Mouse (Mus musculus) gastrocnemius, postnatal 36 days (tissue): ENCODE measurements around the gene Pex6. TPM values are rescaled to one million over a fixed set of nuclear protein-coding genes. Genes with fewer than 3 reads are reported as not detected.
A peak's percentile ranks its signal among the peaks of the same experiment; 100 is the strongest.

Source experiments
- DNase-seq, 2 experiments: peaks; one replicate each; pipeline ENCODE4 v3.0.0; 2022
- intact Hi-C: fragments of 180-260 bp; cut with DNase I; formaldehyde crosslinking; loops from one replicate; pipeline ENCODE4 v1.15.1; 2025
- total RNA-seq, 2 experiments: library from RNA; stranded (reverse); gene quantifications; 2 replicates each; pipeline ENCODE4 v1.2.3; 2021

Pex6 gene
- total RNA-seq, 2 experiments from 2014 or later, result 12.7 to 15.2 TPM

DNA sequence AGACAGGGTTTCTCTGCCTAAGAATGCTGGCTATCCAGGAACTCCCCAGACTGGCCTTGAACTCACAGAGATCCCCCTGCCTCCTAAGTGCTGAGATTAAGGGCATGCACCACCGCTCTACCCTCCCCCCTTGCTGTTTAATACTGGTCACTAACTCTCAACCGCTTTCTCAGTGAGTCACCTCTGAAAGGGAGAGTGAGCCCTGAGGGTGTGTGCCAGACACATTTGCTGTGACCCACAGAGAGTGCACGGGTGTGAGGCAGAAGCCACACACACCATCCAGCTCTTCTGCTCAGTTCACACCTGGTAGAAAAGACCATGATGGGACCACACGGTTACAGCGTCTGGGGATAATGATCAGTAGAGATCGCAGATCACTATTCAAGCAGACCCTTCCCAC is 12.7 kb upstream of the Pex6 start:
- DNase-seq, result no peak
- intact Hi-C loops, result no loop called here

DNA sequence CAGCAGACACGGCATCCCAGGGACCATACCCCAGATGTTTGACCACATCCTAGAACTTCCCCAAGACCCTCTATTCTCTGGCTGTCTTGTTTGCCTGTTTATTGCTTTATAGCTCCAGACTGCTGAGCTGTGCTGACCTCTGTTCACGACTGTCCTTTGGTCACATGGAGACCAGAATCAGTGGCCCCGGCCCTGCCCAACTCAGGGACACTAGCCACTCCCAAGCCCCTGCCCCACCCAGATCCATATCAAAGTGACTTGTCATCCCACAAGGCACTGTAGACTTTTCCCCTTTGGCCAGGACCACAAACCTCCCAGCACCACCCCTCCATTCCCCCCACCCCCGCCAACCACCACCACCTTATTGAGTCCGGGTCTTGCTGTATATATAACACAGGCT is 12.0 kb upstream of the Pex6 start:
- no peak for DNase-seq
- intact Hi-C loops, result no loop called here

GRCm38 (mm10) chr17:46699912-46700311 is 11.4 kb upstream of the Pex6 start:
- no peak for DNase-seq
- intact Hi-C loops, result no loop called here

DNA sequence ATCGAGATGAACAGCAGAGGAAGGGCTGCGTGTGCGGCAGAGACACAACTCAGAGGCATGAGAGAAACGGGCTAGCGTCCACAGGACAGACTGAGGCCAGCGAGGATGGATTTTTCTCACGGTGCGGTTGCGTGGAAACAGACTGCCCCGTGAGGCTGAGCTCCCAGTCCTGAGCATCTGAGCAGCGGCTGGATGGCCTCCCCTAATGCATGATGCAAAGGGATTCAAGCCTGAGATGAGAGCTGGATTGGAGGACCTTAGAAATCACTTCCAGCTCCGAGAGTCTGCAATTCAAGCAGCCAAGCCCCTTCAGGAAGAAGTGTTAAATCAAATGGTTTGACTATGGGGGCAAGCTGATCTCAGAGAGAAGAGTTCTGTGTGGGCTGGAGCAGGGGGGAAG is 9.8 kb upstream of the Pex6 start:
- DNase-seq, result no peak
- intact Hi-C loops, result no loop called here

DNA sequence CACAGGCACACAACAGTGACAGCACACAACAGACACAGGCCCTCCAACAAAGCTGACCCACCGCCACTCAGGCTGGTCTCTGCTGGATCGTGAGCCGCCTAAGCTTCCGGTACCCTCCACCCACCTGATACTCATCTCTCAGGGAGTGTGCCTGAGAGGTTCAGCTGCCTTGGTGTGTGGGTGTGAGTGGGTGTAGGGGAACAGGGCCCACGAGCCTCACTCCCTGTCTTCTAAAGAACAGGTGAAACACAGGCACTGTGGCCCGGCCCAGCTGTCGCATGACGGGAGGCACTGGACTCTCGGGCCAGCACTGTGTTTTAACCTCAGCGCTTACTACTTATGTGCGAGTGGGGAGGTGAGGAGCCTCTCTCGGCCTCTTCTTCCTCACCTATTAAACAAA is 9.2 kb upstream of the Pex6 start:
- no peak for DNase-seq
- intact Hi-C loops, result loop anchor here (2.0 kb wide), 1 partner anchor 15 kb away; no protein-coding TSS in a partner anchor

GRCm38 (mm10) chr17:46702506-46702905 is 8.8 kb upstream of the Pex6 start:
- DNase-seq, result no peak
- intact Hi-C loops, result loop anchor here (2.0 kb wide), 1 partner anchor 16 kb away; no protein-coding TSS in a partner anchor

- intact Hi-C loops, result loop anchor here (2.0 kb wide), 1 partner anchor 17 kb away; no protein-coding TSS in a partner anchor
- no peak for DNase-seq
These were observed 7.0 kb upstream of the Pex6 start for GRCm38 (mm10) chr17:46703971-46704886.

DNA sequence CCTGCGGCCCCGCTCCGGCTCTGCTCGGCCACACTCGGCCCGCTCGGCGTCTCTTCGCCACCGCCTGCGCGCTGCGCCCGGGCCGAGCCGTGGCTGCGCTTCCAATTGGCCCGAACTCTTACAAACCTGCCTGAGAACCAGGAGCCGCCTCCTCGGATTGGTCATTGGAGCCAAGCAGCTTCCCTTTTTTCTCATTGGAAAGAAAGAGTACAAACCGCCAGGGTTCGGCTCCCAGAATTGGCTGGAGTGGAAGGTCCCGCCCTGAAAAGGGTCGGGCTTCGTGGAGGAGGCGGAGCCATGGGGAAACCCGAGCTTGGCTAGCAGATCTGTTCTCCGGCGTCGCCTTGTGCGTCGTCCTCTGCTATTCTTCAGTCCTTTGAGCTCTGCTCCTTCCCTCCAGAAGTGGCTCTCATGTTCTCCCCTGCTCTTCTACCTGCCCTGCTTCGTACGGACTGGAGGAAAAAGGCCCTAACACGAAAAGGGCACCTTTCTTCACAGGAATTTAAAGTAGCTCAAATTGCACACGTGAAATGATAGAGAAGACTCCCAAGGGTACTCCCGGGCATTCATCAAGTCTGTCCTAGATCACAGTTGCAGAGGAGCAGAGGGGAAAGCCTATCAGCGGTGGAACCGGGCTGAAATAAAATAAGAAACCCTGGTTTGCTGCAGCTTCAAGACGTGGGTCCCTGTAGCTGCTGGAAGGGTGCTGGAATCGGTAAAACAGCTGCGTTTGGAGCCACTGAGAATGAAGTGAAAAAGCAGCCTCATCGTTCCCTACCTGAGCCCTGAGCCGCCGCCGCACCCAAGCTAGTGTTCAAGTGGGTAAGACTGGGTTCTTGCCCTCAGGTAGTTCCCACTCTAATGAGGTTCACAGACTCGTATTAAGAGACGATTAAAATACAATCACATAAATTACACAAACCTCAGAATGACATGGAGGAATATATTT is 6.1 kb upstream of the Pex6 start, which contains the start of gene Ppp2r5d:
Gene Ppp2r5d, minus strand, starts transcription at position 225 of the 949 bp plus-strand sequence.
- DNase-seq, result peak; percentile 96 to 97
- intact Hi-C loops, result no loop called here

DNA sequence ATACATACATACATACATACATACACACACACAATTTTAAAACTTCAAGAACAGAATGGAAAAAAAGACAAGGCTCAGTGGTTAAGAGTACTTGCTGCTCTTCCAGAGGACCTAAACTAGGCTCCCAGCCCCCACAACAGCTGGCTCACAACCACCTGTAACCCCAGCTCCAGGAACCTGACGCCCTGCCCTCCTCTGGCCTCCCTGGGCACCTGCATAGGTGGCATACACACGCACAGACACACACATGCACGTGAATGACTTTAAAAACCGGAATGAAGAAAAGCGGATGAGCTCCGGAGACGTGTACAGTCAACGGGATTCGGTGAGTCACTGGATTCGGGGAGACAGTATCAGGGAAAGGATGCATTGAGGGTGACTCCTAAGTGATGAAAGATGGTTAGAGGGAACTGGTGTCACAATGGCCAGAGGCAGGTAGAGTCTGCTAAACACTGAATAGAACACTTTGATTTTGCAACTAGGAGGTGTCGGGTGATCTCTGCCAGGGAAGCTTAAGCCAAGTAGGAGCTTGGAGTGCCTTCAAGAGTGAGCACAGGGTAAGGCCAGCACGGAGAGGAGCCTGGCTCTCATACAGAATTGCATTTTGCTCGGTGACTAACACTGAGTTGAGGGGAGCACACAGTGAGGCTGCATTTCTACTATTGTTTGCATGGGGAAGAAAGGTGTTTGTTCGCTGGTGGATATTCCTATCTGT is 4.7 kb upstream of the Pex6 start:
- intact Hi-C loops, result no loop called here
- no peak for DNase-seq

GRCm38 (mm10) chr17:46711612-46712271 is 479 bp downstream of the Pex6 start:
- intact Hi-C loops, result loop anchor here (5.0 kb wide), 1 partner anchor 34 kb away; the partner anchor contains the start of gene Mea1
- peak; percentile 35 to 50 for DNase-seq

DNA sequence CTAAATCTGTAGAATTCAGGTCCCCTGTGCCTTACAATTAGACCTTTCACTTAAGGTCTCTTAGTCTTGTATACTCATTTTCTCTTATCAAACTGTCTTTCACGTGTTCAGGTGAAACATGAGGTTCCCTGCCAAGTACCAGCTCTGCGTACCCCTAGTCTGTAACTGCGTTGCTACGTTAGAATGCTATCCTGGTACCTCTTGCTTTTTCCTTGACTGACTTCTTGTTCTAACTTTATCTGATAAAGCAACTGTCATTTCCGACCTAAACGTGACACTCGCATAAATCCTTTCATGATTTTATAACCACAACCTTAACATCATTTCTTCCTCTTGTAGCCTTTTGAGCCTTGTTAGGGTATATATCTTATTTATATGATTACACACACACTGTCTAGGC is 1.2 kb downstream of the Pex6 start:
- DNase-seq, result no peak
- intact Hi-C loops, result loop anchor here (5.0 kb wide), 1 partner anchor 35 kb away; the partner anchor contains the start of gene Mea1

GRCm38 (mm10) chr17:46713849-46714248 is 2.6 kb downstream of the Pex6 start:
- intact Hi-C loops, result loop anchor here (5.0 kb wide), 1 partner anchor 37 kb away; the partner anchor contains the start of gene Mea1
- DNase-seq, result no peak

- intact Hi-C loops, result loop anchor here (5.0 kb wide), 2 partner anchors 38 to 138 kb away; partner anchors contain the start of gene Mea1
- DNase-seq, result no peak
These were observed 3.7 kb downstream of the Pex6 start for GRCm38 (mm10) chr17:46714756-46715481.

- intact Hi-C loops, result loop anchor here (5.0 kb wide), 2 partner anchors 79 to 884 kb away; no protein-coding TSS in a partner anchor
- no peak for DNase-seq
These were observed 9.8 kb downstream of the Pex6 start for GRCm38 (mm10) chr17:46721077-46721476.

GRCm38 (mm10) chr17:46724477-46725084 is 13.3 kb downstream of the Pex6 start:
- no peak for DNase-seq
- intact Hi-C loops, result loop anchor here (5.0 kb wide), 3 partner anchors 82 to 887 kb away; no protein-coding TSS in a partner anchor

DNA sequence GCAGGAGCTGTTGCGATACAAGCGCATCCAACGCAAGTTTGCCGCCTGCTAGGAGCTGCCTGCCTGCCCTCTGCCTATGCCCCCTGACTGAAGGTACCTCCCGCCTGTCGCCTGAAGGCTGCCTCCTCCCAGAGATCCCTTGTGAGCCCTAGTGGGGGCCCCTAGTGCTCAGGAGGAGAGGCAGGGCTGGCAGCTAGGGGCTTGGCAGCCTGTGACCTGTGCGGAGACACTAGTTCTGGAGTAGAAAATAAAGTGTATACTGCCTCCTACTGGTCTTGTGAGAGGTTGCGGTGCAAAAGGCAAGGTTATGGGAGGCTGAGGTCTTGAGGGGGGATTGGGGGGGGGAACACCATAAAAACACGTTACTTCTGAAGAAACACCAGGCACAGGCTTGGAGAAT is 14.0 kb downstream of the Pex6 start:
- intact Hi-C loops, result loop anchor here (5.0 kb wide), 1 partner anchor 198 kb away; no protein-coding TSS in a partner anchor
- DNase-seq, result no peak

- DNase-seq, result no peak
- intact Hi-C loops, result loop anchor here (5.0 kb wide), 1 partner anchor 199 kb away; no protein-coding TSS in a partner anchor
These were observed 14.7 kb downstream of the Pex6 start for GRCm38 (mm10) chr17:46725731-46726645.
